In the genomic region with DNA sequence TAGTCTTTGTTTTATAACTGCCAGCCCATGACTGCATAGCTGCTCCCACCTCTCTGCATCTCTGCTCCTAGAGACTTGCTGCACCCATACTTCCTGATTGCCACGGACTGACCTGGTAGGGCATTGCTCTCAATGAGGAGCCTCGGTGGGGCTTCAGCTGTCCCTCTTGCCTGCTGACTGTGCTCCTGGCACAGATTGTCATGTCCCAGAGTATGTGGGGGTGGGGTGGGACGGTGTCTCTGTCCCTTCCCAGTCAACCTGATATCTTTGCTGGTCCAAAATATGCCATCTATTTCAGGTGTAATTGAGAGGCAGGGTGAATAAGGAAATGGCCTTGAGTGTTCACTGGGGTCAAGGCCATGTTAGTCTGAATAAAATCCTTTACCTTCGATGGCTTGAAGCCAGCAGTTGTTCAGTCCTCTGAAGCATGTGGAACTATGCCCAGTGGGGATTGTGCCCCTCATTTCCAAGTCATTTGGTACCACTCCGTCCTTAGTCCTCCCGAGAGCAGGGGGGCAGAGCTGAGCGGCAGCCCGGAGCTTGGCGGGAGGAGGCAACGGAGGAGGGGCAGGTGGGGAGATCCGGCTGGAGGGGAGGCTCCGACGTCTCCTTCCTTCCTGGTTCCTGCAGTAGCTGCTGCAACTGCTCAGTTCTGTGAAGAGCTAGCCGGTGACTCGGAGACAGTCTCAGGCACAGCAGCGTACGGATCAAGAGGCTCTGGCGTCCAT, we compare ENCODE assay signal across 8 mouse cellular contexts. TPM values are rescaled to one million over a fixed set of nuclear protein-coding genes. Genes with fewer than 3 reads are reported as not detected.
DNase-seq lines count a peak whose midpoint lies in the region; ATAC-seq and TF ChIP-seq lines count a peak whose summit lies in the region.

Gene Osbpl7, plus strand, starts transcription at position 413 of the 728 bp plus-strand sequence.

- peak; percentile 91 for DNase-seq in kidney, postnatal 0 days (ENCODE audit: low spot score)
- DNase-seq in natural killer cell, adult 2 months (ENCODE audit: low spot score in 2 of 2): peak; percentile 55 to 64

- H3K9me3 ChIP-seq in heart, embryonic 12.5 days (replicated peaks): no peaks in the 10 kb centered on the region
- no peaks in the 10 kb centered on the region for H3K9me3 ChIP-seq in kidney, postnatal 0 days (replicated peaks; ENCODE audit: low read length)
- H3K9me3 ChIP-seq in liver, embryonic 12.5 days (replicated peaks): no peaks in the 10 kb centered on the region
- no peaks in the 10 kb centered on the region for H3K9me3 ChIP-seq in stomach, embryonic 14.5 days (ENCODE audit: control insufficient read depth, low read depth, low read length)

- WGBS in bone marrow, adult 2 months: 2% methylated on average over 18 of the region's 18 CpGs
- WGBS in heart, embryonic 12.5 days: 6% methylated on average over 18 of the region's 18 CpGs
- WGBS in kidney, postnatal 0 days: 5% methylated on average over 18 of the region's 18 CpGs
- 6% methylated on average over 18 of the region's 18 CpGs for WGBS in liver, embryonic 12.5 days (ENCODE audit: insufficient replicate concordance)
- WGBS in stomach, embryonic 14.5 days: 6% methylated on average over 18 of the region's 18 CpGs

- TF ChIP-seq CTCF in C2C12 (IDR thresholded peaks at IDR 0.05; ENCODE audit: control insufficient read depth, insufficient read depth, insufficient read length): no peak
- TF ChIP-seq CTCF in bone marrow, adult 2 months (IDR thresholded peaks at IDR 0.05; ENCODE audit: control insufficient read depth, insufficient read depth, low read length): peak; percentile 32; the same call in 1 of the 2 replicates
- peak; percentile 57 for TF ChIP-seq CTCF in kidney, postnatal 0 days (IDR thresholded peaks at IDR 0.05; ENCODE audit: low read depth)

- no peaks in the 10 kb centered on the region for H3K27me3 ChIP-seq in C2C12 (ENCODE audit: control insufficient read depth, insufficient read depth, insufficient read length)
- H3K27me3 ChIP-seq in heart, embryonic 12.5 days (replicated peaks): no peaks in the 10 kb centered on the region
- H3K27me3 ChIP-seq in kidney, postnatal 0 days (ENCODE audit: insufficient read depth, low read length): no peaks in the 10 kb centered on the region
- H3K27me3 ChIP-seq in liver, embryonic 12.5 days (replicated peaks): no peaks in the 10 kb centered on the region
- H3K27me3 ChIP-seq in stomach, embryonic 14.5 days (ENCODE audit: control insufficient read depth, insufficient read depth, low read length): no peaks in the 10 kb centered on the region

- ATAC-seq in erythroid progenitor cell, adult 5-6 weeks (replicated peaks; ENCODE audit: low FRiP score, poor library complexity, severe bottlenecking): 0 out of 2 replicates have a peak, but pooled peaks have one; percentile 15
- ATAC-seq in heart, embryonic 12.5 days (ENCODE audit: insufficient number of reproducible peaks, low FRiP score): peak; percentile 70; the same call in 1 of the 2 replicates
- peak; percentile 30 for ATAC-seq in kidney, postnatal 0 days (replicated peaks; ENCODE audit: low FRiP score, low read depth)
- ATAC-seq in liver, embryonic 12.5 days: peak; percentile 56
- ATAC-seq in stomach, embryonic 14.5 days (ENCODE audit: insufficient number of reproducible peaks, insufficient read depth, low FRiP score, low read depth): peak; percentile 83

- H3K9ac ChIP-seq in heart, embryonic 12.5 days: peak within 1 kb of the TSS; percentile 89
- peak within 1 kb of the TSS; percentile 86 for H3K9ac ChIP-seq in kidney, postnatal 0 days (ENCODE audit: low read depth, low read length)
- peak within 1 kb of the TSS; percentile 83 for H3K9ac ChIP-seq in liver, embryonic 12.5 days
- H3K9ac ChIP-seq in stomach, embryonic 14.5 days (replicated peaks; ENCODE audit: low read depth, low read length): peak within 1 kb of the TSS; percentile 83

- peak; percentile 58; the same call in 1 of the 2 replicates for TF ChIP-seq POLR2A in bone marrow, adult 2 months (IDR thresholded peaks at IDR 0.05; ENCODE audit: borderline replicate concordance, control insufficient read depth, low read depth, low read length)

- peak within 1 kb of the TSS; percentile 83 for H3ac ChIP-seq in C2C12 (ENCODE audit: control insufficient read depth, insufficient read length, low read depth)

- H3K36me3 ChIP-seq in C2C12 (ENCODE audit: control insufficient read depth, insufficient read depth): peaks cover 22% of the 10 kb centered on the region
- peaks cover 54% of the 10 kb centered on the region for H3K36me3 ChIP-seq in heart, embryonic 12.5 days
- H3K36me3 ChIP-seq in kidney, postnatal 0 days (ENCODE audit: insufficient read depth, low read length): peaks cover 29% of the 10 kb centered on the region
- H3K36me3 ChIP-seq in liver, embryonic 12.5 days: peaks cover 53% of the 10 kb centered on the region
- peaks cover 33% of the 10 kb centered on the region for H3K36me3 ChIP-seq in stomach, embryonic 14.5 days (ENCODE audit: control insufficient read depth, insufficient read depth, low read length)

- no peaks in the 10 kb centered on the region for H3K79me2 ChIP-seq in C2C12 (ENCODE audit: control insufficient read depth, insufficient read depth)

- H3K4me3 ChIP-seq in C2C12 (ENCODE audit: insufficient read depth, poor library complexity, severe bottlenecking): peak within 1 kb of the TSS; percentile 32
- H3K4me3 ChIP-seq in bone marrow, adult 2 months (replicated peaks; ENCODE audit: control insufficient read depth, low read depth, low read length): peak within 1 kb of the TSS; percentile 93
- peak within 1 kb of the TSS; percentile 81 for H3K4me3 ChIP-seq in heart, embryonic 12.5 days
- peak within 1 kb of the TSS; percentile 72 for H3K4me3 ChIP-seq in kidney, postnatal 0 days (replicated peaks; ENCODE audit: low read depth, low read length)
- peak within 1 kb of the TSS; percentile 69 for H3K4me3 ChIP-seq in liver, embryonic 12.5 days
- H3K4me3 ChIP-seq in stomach, embryonic 14.5 days (ENCODE audit: low read depth, low read length): peak within 1 kb of the TSS; percentile 72

- peak within 1 kb of the TSS; percentile 92 for H3K4me2 ChIP-seq in heart, embryonic 12.5 days
- H3K4me2 ChIP-seq in kidney, postnatal 0 days (ENCODE audit: low read length): peak within 1 kb of the TSS; percentile 90
- peak within 1 kb of the TSS; percentile 81 for H3K4me2 ChIP-seq in liver, embryonic 12.5 days
- peak within 1 kb of the TSS; percentile 95 for H3K4me2 ChIP-seq in stomach, embryonic 14.5 days (replicated peaks; ENCODE audit: low read depth, low read length)

- peaks cover 3% of the 10 kb centered on the region for H3K79me3 ChIP-seq in C2C12 (ENCODE audit: low read depth)

- peak within 1 kb of the TSS; percentile 47 for H3K27ac ChIP-seq in bone marrow, adult 2 months (ENCODE audit: control insufficient read depth, insufficient read depth, low read depth, low read length, poor library complexity)
- peak within 1 kb of the TSS; percentile 44; the same call in 1 of the 2 replicates for H3K27ac ChIP-seq in heart, embryonic 12.5 days (ENCODE audit: poor library complexity, severe bottlenecking)
- H3K27ac ChIP-seq in kidney, postnatal 0 days: peak within 1 kb of the TSS; percentile 71; the same call in 1 of the 2 replicates
- peak within 1 kb of the TSS; percentile 74 for H3K27ac ChIP-seq in liver, embryonic 12.5 days
- peak within 1 kb of the TSS; percentile 33; the same call in 1 of the 2 replicates for H3K27ac ChIP-seq in stomach, embryonic 14.5 days (ENCODE audit: low read length)

- H3K4me1 ChIP-seq in bone marrow, adult 2 months (ENCODE audit: control insufficient read depth, insufficient read depth, low read length): peaks cover 5% of the 10 kb centered on the region
- H3K4me1 ChIP-seq in heart, embryonic 12.5 days (replicated peaks): peaks cover 18% of the 10 kb centered on the region
- peaks cover 12% of the 10 kb centered on the region for H3K4me1 ChIP-seq in kidney, postnatal 0 days (replicated peaks; ENCODE audit: insufficient read depth, low read length)
- peaks cover 30% of the 10 kb centered on the region for H3K4me1 ChIP-seq in liver, embryonic 12.5 days
- peaks cover 19% of the 10 kb centered on the region for H3K4me1 ChIP-seq in stomach, embryonic 14.5 days (ENCODE audit: control insufficient read depth, insufficient read depth, low read length)

TF ChIP-seq in C2C12, 6 proteins besides CTCF, POLR2A, EP300 and RAD21:
- TF ChIP-seq USF1 (IDR thresholded peaks at IDR 0.05; ENCODE audit: low read depth): no peak
- no peak for TF ChIP-seq MAX (IDR thresholded peaks at IDR 0.05)

RNA-seq across cellular contexts. Expression of gene Osbpl7, which starts in this region (rescaled TPM):
- 1.8 TPM for polyA plus RNA-seq in C2C12 (2012; fragmentation: generic; extraction: Trizol)
- 8.2 and 17.7 TPM in 2 replicates for polyA plus RNA-seq in bone marrow, adult 2 months (2011; ENCODE audit: insufficient read depth, insufficient read length, low replicate concordance, missing spikeins)
- total RNA-seq in erythroid progenitor cell, adult 5-6 weeks (2015; ENCODE audit: low replicate concordance): 1.3 and 2.9 TPM in 2 replicates
- total RNA-seq in erythroid progenitor cell, adult 5-6 weeks (2017; ENCODE audit: low replicate concordance): 1.4 and 22.7 TPM in 2 replicates
- polyA plus RNA-seq in heart, embryonic 12.5 days (2016; fragmentation: Nextera tagmentation; extraction: Ambion mirVana): 4.8 and 5.5 TPM in 2 replicates
- 6.6 and 7.6 TPM in 2 replicates for polyA plus RNA-seq in kidney, postnatal 0 days (2015; fragmentation: Nextera tagmentation; extraction: Ambion mirVana)
- 3.7 and 3.8 TPM in 2 replicates for polyA plus RNA-seq in liver, embryonic 12.5 days (2016; fragmentation: Nextera tagmentation; extraction: Ambion mirVana)
- polyA plus RNA-seq in stomach, embryonic 14.5 days (2014; fragmentation: Nextera tagmentation; extraction: Ambion mirVana): 4.5 and 8.2 TPM in 2 replicates

Comparison
In these comparisons a context has a peak if more than half of its experiments do, and no peak if none do; other contexts are left out.
1. Peak in every context shown above with its lines: DNase-seq, ATAC-seq, H3K4me3 ChIP-seq and H3K27ac ChIP-seq.
2. H3K4me3 ChIP-seq: peak in every context shown above with its lines; median percentile 93 in bone marrow, adult 2 months; 81 in heart, embryonic 12.5 days; 72 in kidney, postnatal 0 days; 72 in stomach, embryonic 14.5 days; 69 in liver, embryonic 12.5 days; 32 in C2C12.
3. ATAC-seq: peak in every context shown above with its lines; median percentile 83 in stomach, embryonic 14.5 days; 70 in heart, embryonic 12.5 days; 56 in liver, embryonic 12.5 days; 30 in kidney, postnatal 0 days; 15 in erythroid progenitor cell, adult 5-6 weeks.